Mouse (Mus musculus): ENCODE data around the gene Irf2bp1.

The Irf2bp1 gene

DNA sequence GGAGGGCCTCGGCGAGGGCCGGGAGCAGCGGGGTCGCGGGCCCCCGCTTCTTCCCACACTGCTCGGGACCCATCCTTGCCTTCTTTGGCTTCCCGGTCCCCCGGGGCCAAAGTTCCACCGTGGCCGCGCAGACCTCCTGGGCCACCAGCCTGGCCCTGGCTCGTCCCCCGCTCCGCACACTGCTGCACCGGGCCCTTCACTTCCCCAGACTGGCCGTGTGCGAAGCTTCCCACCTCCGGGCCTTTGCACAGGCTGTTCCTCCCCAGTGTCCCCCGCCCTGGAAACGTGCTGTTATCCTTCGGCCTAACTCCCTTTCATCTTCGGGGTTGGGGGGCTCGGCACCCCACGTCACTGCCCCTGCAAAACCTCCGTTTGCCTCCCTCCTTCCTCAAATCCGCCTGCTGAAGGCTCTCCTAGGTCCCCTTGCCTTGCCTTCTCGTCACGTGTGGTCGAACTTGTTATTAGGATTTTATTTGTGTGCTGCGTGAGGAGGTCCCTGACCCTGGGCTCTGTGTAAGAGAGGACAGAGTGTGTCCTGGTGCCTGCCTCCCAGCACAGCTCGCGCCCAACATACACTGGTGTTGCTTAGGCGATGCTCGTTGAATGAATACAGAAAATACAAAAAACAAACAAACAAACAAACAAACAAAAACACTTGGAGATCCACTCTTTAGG is 20.9 kb downstream of the Irf2bp1 start:
- peak in 1 of 2 experiments; percentile 14 for DNase-seq (ENCODE audit: low read depth in 1 of 2, low spot score in 2 of 2)

DNA sequence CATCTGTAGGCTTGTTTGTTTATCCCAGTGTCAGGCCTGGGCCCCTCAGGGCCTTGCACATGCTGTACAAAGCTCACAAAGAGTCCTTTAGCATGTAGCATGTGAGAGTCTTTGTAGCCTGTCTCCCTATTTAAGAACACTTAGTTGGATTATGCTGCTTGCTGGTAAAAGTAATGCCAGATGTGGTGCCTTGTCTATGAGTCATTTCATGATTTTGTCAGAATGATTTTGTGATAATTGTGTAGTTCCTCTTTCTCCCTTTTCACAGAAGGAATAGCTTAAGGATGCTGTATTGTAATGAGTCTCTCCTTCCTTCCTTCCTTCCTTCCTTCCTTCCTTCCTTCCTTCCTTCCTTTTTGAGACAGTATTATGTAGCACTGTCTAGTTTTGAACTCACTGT is 24.2 kb downstream of the Irf2bp1 start:
- no peak for DNase-seq (ENCODE audit: low read depth in 1 of 2, low spot score in 2 of 2)

DNA sequence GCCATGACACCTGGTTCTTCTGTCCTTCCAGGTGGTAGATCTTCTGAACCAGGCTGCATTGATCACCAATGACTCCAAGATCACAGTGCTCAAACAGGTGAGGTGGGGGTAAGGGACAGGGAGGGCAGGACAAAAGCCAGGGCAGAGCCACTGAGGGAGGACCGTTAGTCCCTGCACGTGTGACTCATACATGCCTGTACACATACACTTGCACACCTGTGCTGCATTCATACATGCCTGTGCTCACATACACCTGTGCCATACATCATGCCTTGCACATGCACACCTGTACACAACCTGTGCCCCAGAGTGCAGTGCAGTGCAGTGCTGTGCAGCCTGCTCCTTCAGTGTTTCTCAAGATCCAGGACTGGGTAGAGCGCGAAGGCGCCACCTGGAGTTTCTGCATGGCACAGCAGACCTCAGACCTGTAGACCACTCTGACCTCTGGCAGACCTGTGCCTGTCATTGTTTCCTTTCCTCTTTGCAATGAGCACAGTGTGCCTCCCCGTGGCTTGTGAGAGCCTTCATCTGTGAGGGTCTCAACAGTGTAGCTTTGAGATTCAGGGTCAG is 25.3 kb downstream of the Irf2bp1 start:
- DNase-seq (ENCODE audit: low read depth in 1 of 2, low spot score in 2 of 2) = peak in 1 of 2 experiments; percentile 25

DNA sequence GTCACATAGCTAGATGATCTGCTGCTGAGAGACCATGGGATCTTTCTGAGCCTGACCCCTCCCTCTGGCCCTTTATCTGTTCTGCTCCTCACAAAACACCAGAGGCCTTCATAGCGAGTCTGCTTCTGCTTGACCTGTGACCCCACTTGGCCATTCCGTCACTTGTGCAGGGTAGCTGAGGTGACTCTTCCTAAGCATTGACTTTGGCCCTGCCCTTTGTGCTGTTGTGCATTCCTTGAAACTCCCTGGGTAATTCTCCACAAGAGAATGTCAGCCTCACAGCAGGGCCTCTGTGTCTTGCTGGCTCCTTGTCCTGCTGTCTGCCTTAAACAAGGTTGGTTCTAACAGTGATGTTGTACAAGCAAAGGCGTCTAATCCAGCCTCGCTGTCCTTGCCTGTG is 27.8 kb downstream of the Irf2bp1 start:
- no peak for DNase-seq (ENCODE audit: low read depth in 1 of 2, low spot score in 2 of 2)

DNA sequence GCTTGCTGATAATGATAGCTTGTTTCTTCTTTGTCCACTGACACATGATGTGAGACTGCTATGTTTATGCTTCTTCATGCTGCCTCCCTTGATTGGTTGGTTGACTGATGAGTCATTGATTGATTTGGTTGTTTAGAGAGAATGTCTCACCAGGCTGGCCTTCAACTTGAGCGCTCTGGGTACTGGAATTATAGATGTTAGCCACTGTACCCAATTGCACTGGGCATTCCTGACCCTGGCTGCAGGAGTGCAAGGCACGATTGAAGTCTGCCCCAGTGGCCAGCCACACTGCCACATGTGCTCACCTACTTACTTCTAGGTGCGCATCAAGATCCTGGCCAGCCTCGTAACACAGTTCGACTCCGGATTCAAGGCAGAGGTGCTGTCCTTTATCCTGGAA is 40.8 kb downstream of the Irf2bp1 start:
- no peak for DNase-seq (ENCODE audit: low read depth in 1 of 2, low spot score in 2 of 2)

DNA sequence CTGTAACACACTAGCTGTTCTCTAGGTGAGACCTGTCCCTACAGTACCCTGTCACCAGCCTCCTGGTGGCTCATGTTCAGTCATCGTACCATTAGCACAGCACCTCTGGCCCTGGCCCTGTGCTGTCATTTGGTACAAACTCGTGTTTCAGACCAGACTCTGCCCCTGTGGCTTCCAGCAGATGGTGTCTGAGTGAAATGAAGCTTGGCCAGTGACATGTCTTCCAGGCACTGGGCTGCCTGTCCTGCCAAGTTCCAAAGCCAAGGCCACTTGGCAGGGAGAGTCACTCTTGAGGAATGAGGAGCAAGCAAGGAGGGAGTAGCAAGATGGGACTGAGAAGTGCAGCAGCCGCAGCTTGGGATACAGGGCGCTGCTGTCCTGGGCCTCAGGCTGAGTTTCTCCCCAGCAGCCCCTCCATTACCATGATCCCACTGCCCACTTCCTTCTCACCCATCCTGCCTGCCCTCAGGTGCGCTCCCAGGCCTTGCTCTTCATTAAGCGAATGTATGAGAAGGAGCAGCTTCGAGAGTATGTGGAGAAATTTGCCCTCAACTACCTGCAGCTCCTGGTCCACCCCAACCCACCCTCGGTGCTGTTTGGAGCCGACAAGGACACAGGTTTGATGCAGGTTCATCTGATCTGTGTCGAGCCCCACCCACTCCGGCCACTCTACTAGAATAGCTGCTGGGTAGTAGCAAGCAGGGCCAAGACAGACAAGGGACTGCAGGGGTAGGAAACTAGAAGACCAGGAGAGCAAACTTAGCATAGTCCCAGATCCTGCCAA is 42.6 kb downstream of the Irf2bp1 start:
- DNase-seq (ENCODE audit: low read depth in 1 of 2, low spot score in 2 of 2) = no peak

- DNase-seq (ENCODE audit: low read depth in 1 of 2, low spot score in 2 of 2) = no peak
Measured at GRCm38 (mm10) chr7:19048006-19048527, 44.2 kb downstream of the Irf2bp1 start.

- no peak for DNase-seq (ENCODE audit: low read depth in 1 of 2, low spot score in 2 of 2)
Measured at GRCm38 (mm10) chr7:19049252-19049651, 45.4 kb downstream of the Irf2bp1 start.

- no peak for DNase-seq (ENCODE audit: low read depth in 1 of 2, low spot score in 2 of 2)
Measured at GRCm38 (mm10) chr7:19050172-19050571, 46.3 kb downstream of the Irf2bp1 start.

GRCm38 (mm10) chr7:19051161-19051560 is 47.3 kb downstream of the Irf2bp1 start:
- DNase-seq (ENCODE audit: low read depth in 1 of 2, low spot score in 2 of 2) = no peak

DNA sequence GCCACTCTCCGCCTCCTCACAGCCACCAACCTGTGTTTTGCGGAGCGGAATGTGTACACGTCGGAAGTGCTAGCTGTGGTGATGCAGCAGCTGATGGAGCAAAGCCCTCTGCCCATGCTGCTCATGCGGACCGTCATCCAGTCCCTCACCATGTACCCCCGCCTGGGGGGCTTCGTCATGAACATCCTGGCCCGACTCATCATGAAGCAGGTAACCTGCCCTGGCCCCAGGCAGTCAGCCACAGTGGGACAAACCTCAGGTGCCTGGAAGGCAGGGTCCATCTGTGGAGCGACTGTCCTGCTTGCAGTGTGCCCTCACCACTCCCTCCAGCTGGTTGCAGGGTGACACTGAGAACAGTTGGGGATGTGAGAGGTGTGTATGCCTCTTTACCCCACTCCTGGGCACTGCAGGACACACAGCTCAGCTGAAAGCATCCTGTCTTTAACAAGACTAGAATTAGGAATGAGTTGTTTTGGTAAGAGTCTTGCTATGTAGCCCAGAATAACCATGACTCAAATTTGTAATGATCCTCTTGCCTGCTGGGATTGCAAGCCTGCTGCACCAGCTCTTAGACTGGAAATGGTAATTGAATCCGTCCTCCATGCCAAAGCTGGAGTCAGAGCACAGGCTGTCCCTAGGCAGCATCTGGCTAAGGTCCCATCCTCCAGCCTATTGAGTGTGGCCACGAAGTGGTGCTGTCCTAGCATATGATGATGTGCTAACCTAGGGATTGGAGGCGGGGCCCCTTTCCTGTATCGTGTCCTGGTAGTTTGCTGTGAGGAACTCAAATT is 48.7 kb downstream of the Irf2bp1 start:
- no peak for DNase-seq (ENCODE audit: low read depth in 1 of 2, low spot score in 2 of 2)

- DNase-seq (ENCODE audit: low read depth in 1 of 2, low spot score in 2 of 2) = no peak
Measured at GRCm38 (mm10) chr7:19053136-19053532, 49.3 kb downstream of the Irf2bp1 start.

- no peak for DNase-seq (ENCODE audit: low read depth in 1 of 2, low spot score in 2 of 2)
Measured at GRCm38 (mm10) chr7:19054047-19054776, 50.4 kb downstream of the Irf2bp1 start, which contains the start of gene Rsph6a. TSS of gene Rsph6a (plus strand) at chr7:19054690.

GRCm38 (mm10) chr7:19054777-19055076 is 50.9 kb downstream of the Irf2bp1 start:
- DNase-seq (ENCODE audit: low read depth in 1 of 2, low spot score in 2 of 2) = no peak

- DNase-seq (ENCODE audit: low read depth in 1 of 2, low spot score in 2 of 2) = no peak
Measured at GRCm38 (mm10) chr7:19055108-19055507, 51.3 kb downstream of the Irf2bp1 start.

Data from monocyte, adult 2 months (primary cell).